Mouse (Mus musculus): ENCODE results near the gene Sgms1. TPM values are rescaled to one million over a fixed set of nuclear protein-coding genes. Genes with fewer than 3 reads are reported as not detected.
A peak's percentile ranks its signal among the peaks of the same experiment; 100 is the strongest.

Sgms1 gene
- total RNA-seq, 2 experiments from 2014 or later: 50.5 to 57.4 TPM

GRCm38 (mm10) chr19:32353447-32353846 lies 36.1 kb downstream of the Sgms1 start:
- DNase-seq: no peak

GRCm38 (mm10) chr19:32348955-32349654 lies 40.4 kb downstream of the Sgms1 start:
- DNase-seq: no peak

GRCm38 (mm10) chr19:32347491-32347890 lies 42.0 kb downstream of the Sgms1 start:
- no peak for DNase-seq

GRCm38 (mm10) chr19:32346624-32347341 lies 42.7 kb downstream of the Sgms1 start:
- DNase-seq: no peak

- DNase-seq: peak; percentile 75
These were observed 43.3 kb downstream of the Sgms1 start for GRCm38 (mm10) chr19:32346176-32346575.

- no peak for DNase-seq
These were observed 44.3 kb downstream of the Sgms1 start for GRCm38 (mm10) chr19:32345181-32345745.

GRCm38 (mm10) chr19:32344738-32345121 lies 44.8 kb downstream of the Sgms1 start:
- DNase-seq: no peak

GRCm38 (mm10) chr19:32343937-32344737 lies 45.4 kb downstream of the Sgms1 start:
- no peak for DNase-seq

- no peak for DNase-seq
These were observed 47.1 kb downstream of the Sgms1 start for GRCm38 (mm10) chr19:32342436-32342835.

GRCm38 (mm10) chr19:32341091-32341490 lies 48.4 kb downstream of the Sgms1 start:
- no peak for DNase-seq

- no peak for DNase-seq
These were observed 49.3 kb downstream of the Sgms1 start for GRCm38 (mm10) chr19:32340168-32340567.

GRCm38 (mm10) chr19:32337708-32338107 lies 51.8 kb downstream of the Sgms1 start:
- no peak for DNase-seq

- no peak for DNase-seq
These were observed 54.8 kb downstream of the Sgms1 start for GRCm38 (mm10) chr19:32334751-32335150.

- no peak for DNase-seq
These were observed 56.0 kb downstream of the Sgms1 start for GRCm38 (mm10) chr19:32333544-32333943.

- no peak for DNase-seq
These were observed 56.6 kb downstream of the Sgms1 start for GRCm38 (mm10) chr19:32332779-32333460.

- no peak for DNase-seq
These were observed 59.3 kb downstream of the Sgms1 start for GRCm38 (mm10) chr19:32330231-32330630.

GRCm38 (mm10) chr19:32329511-32329910 lies 60.0 kb downstream of the Sgms1 start:
- no peak for DNase-seq

GRCm38 (mm10) chr19:32328089-32328828 lies 61.3 kb downstream of the Sgms1 start:
- no peak for DNase-seq

GRCm38 (mm10) chr19:32326621-32327021 lies 62.9 kb downstream of the Sgms1 start:
- no peak for DNase-seq

- no peak for DNase-seq
These were observed 63.4 kb downstream of the Sgms1 start for GRCm38 (mm10) chr19:32326156-32326555.

- DNase-seq: no peak
These were observed 64.3 kb downstream of the Sgms1 start for GRCm38 (mm10) chr19:32325100-32325768.

Measured in heart, postnatal 4 days (tissue).